Mouse (Mus musculus) small intestine, adult 2 months (tissue): Measurements from ENCODE around the gene Ropn1l. TPM values are rescaled to one million over a fixed set of nuclear protein-coding genes. Genes with fewer than 3 reads are reported as not detected.

ENCODE experiments used
- H3K27ac ChIP-seq: fragments of 200-500 bp; 2 replicates; pipeline ENCODE4 v1.5.1; 2012; ENCODE audit warnings: low read depth, low read length, control low read depth, inconsistent platforms; ENCODE audit not compliant: insufficient read depth
- H3K27me3 ChIP-seq: fragments of 200-500 bp; 2 replicates; pipeline ENCODE4 v1.6.1; 2012; ENCODE audit warnings: mild to moderate bottlenecking, moderate library complexity, low read length, inconsistent platforms; ENCODE audit not compliant: control insufficient read depth, insufficient read depth
- H3K36me3 ChIP-seq: fragments of 200-500 bp; 2 replicates; pipeline ENCODE4 v1.6.1; 2012; ENCODE audit warnings: mild to moderate bottlenecking, low read length, control low read depth, inconsistent platforms; ENCODE audit not compliant: control insufficient read depth, insufficient read depth
- H3K4me1 ChIP-seq: fragments of 200-500 bp; 2 replicates; pipeline ENCODE4 v1.6.1; 2012; ENCODE audit warnings: low read length, inconsistent platforms, mixed read lengths; ENCODE audit not compliant: control insufficient read depth, insufficient read depth, insufficient read length
- H3K4me3 ChIP-seq: fragments of 200-500 bp; 2 replicates; pipeline ENCODE4 v1.5.1; 2012; ENCODE audit warnings: low read depth, mild to moderate bottlenecking, control low read depth, inconsistent platforms, low read length, moderate library complexity
- CTCF ChIP-seq: fragments of 200-500 bp; IDR thresholded peaks from 2 replicates; pipeline ENCODE4 v1.5.1; 2012; ENCODE audit warnings: low read depth, mild to moderate bottlenecking, control low read depth, inconsistent platforms, low read length, moderate library complexity, mixed read lengths; ENCODE audit not compliant: insufficient replicate concordance, insufficient read length; ENCODE audit errors: extremely low read depth
- POLR2A ChIP-seq: fragments of 200-500 bp; IDR thresholded peaks from 2 replicates; pipeline ENCODE4 v1.6.1; 2012; ENCODE audit warnings: low read depth, mild to moderate bottlenecking, control low read depth, inconsistent platforms, low read length, moderate library complexity
- WGBS: fragments of 180-500 bp; shearing (Covaris S2); methylation state at CpG from one replicate; pipeline ENCODE4 v1.1.7; 2018; 5-methylcytosine and 5-hydroxymethylcytosine counted together
- polyA plus RNA-seq: library from polyadenylated mRNA; depleted of rRNA; stranded (reverse); fragments of >200 nt; gene quantifications from 2 replicates; pipeline ENCODE4 v1.2.3, GENCODE M21; 2012

Gene Ropn1l
- polyA plus RNA-seq, 1 experiment: 0.22 TPM

- WGBS: 57% methylated on average over 6 of the region's 6 CpGs
- no peak overlapping the region for H3K4me3 ChIP-seq
- no peak for TF ChIP-seq POLR2A
- no peak for TF ChIP-seq CTCF
These were observed 36.1 kb downstream of the Ropn1l start for GRCm38 (mm10) chr15:31417409-31417795.

DNA sequence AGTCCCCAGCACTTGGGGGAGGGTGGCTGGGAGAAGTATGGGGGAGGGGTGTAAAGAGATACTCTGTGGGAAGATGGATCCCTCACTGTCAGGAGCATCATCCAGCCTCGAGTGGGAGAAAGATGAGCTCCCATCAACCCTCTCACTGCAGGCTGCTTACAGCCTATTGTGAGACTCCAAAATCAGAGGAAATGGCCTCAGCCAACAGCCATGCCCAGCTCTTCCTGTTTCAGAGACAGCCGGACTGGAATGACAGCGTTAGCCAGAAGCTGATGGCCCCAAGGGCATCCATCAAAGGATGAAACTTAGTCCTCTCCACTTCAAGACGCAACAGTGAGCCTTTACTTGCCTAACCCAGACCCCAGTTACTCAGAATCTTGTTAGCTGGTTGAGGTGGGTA lies 38.4 kb downstream of the Ropn1l start:
- TF ChIP-seq POLR2A (no peak), CTCF (no peak)
- 63% methylated on average over 4 of the region's 4 CpGs for WGBS
- 0 out of 2 replicates have a peak, but pooled peaks cover 3% of the 10 kb centered on the region for H3K4me1 ChIP-seq
- H3K36me3 ChIP-seq: no peaks in the 10 kb centered on the region
- H3K27ac ChIP-seq: no peak overlapping the region
- H3K4me3 ChIP-seq: no peak overlapping the region
- no peaks in the 10 kb centered on the region for H3K27me3 ChIP-seq

More at GRCm38 (mm10) chr15:31417409-31417795, 36.1 kb downstream of the Ropn1l start:
- Histone ChIP-seq H3K27me3 (no peaks in the 10 kb centered on the region), H3K4me1 (0 out of 2 replicates have a peak, but pooled peaks cover 3% of the 10 kb centered on the region), H3K27ac (no peak overlapping the region), H3K36me3 (no peaks in the 10 kb centered on the region)

DNA sequence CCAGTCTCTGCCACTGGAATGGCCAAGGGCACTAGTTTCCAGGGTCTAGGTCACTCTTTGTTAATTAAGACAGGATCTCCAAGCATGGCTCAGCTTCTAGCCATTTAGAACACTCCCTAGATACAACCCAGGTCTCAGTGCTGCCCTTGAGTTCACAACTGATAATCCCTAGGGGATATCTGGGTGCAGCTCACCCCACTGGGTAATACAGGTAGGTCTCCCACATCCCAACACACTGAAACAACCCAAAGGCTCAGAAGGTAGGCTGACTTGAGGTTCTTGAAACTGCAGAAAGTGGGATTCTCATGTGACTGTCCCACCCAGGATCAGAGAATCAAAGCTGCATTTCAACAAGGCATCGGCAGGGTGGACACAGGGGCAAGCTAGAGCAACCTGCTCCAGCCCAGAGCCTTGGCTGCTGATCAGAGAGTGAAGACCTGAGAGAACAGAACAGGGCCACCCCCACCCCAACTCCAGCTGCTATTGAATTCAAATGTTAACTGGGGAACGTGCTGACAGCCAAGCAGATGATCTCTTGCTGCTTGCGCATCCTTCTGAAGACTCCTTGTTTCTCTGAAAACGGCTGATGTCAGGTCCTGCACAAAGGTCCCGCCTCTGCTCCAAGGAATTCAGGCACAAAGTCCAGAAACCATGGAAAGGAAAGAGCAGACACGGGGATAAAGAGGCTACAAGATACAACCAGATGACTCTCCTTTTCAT lies 39.2 kb downstream of the Ropn1l start:
- Histone ChIP-seq H3K36me3 (no peaks in the 10 kb centered on the region), H3K4me1 (0 out of 2 replicates have a peak, but pooled peaks cover 3% of the 10 kb centered on the region), H3K4me3 (no peak overlapping the region), H3K27me3 (no peaks in the 10 kb centered on the region), H3K27ac (no peak overlapping the region)
- TF ChIP-seq CTCF (no peak), POLR2A (no peak)
- WGBS: 51% methylated on average over 6 of the region's 6 CpGs

DNA sequence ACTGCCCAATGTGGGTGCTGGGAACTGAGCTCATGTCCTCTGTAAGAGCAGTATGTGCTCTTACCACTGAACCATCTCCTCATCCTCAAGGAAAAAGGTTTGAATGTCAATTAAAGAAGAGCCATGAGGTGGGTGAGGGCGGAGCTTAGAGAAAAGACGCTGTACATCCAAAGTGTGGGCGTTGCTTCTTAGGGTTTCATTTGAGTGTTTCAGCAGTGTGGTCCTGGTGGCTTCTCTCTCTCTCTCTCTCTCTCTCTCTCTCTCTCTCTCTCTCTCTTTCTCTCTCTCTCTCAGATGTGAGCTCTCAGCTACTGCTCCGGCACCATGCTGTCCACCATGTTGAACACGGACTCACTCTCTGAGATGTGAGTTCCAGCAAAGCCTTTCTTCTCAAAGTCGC lies 39.9 kb downstream of the Ropn1l start:
- H3K4me3 ChIP-seq: no peak overlapping the region
- no peaks in the 10 kb centered on the region for H3K27me3 ChIP-seq
- TF ChIP-seq POLR2A (no peak), CTCF (no peak)
- H3K4me1 ChIP-seq: 0 out of 2 replicates have a peak, but pooled peaks cover 3% of the 10 kb centered on the region
- H3K36me3 ChIP-seq: no peaks in the 10 kb centered on the region
- no peak overlapping the region for H3K27ac ChIP-seq
- 85% methylated on average over 6 of the region's 6 CpGs for WGBS

DNA sequence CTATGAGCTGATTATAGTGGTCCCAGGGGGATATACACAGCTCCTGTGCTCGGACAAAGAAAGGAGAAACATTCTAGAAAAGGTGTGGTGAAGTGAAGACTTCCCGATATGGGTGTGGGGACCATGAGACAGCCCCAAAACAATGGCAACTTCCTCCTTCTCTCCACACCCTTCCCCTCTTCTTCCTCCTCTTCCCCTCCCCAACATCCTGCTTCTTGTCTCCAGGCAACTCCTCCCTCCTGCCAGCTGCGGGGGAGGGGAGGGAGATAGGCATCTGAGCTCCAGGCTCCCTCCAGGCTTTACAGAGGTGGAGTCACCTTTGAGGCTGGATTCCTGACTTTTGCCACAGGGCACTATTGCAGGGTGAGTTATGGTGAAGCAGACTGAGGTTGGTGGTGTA lies 40.6 kb downstream of the Ropn1l start:
- no peak overlapping the region for H3K4me3 ChIP-seq
- no peaks in the 10 kb centered on the region for H3K27me3 ChIP-seq
- WGBS: 16% methylated on average over 3 of the region's 3 CpGs
- H3K27ac ChIP-seq: no peak overlapping the region
- no peak for TF ChIP-seq POLR2A
- no peak for TF ChIP-seq CTCF
- no peaks in the 10 kb centered on the region for H3K36me3 ChIP-seq
- H3K4me1 ChIP-seq: 0 out of 2 replicates have a peak, but pooled peaks cover under 1% of the 10 kb centered on the region

DNA sequence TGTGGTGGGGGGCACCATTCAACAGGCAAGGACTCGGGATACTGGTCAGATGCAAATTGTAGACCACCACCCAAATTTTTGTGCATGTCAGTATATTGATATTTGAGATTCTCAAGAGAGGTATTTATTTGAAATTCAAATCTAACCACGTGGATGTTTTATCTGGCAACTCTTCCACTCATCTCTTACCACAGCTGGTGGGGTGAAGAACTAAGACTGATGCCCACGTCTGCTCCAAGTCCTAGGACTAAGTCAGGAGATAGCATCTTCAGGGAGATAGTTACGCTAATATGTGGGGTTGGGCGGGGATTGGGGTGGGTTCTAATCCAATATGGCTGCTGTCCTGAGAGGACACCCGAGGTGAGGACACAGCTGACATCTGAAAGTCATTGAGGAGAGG lies 41.1 kb downstream of the Ropn1l start:
- 68% methylated on average over 6 of the region's 6 CpGs for WGBS
- H3K27ac ChIP-seq: no peak overlapping the region
- H3K4me3 ChIP-seq: no peak overlapping the region
- TF ChIP-seq CTCF (no peak), POLR2A (no peak)
- no peaks in the 10 kb centered on the region for H3K36me3 ChIP-seq
- H3K4me1 ChIP-seq: no peaks in the 10 kb centered on the region; the same call in 1 of the 2 replicates
- no peaks in the 10 kb centered on the region for H3K27me3 ChIP-seq

GRCm38 (mm10) chr15:31407490-31407889 lies 46.0 kb downstream of the Ropn1l start:
- Histone ChIP-seq H3K27me3 (no peaks in the 10 kb centered on the region), H3K36me3 (no peaks in the 10 kb centered on the region), H3K27ac (no peak overlapping the region), H3K4me1 (no peaks in the 10 kb centered on the region; the same call in 1 of the 2 replicates), H3K4me3 (no peak overlapping the region)
- TF ChIP-seq POLR2A (no peak), CTCF (no peak)
- 21% methylated on average over 4 of the region's 4 CpGs for WGBS
